Mouse (Mus musculus): Measurements from ENCODE around the gene Rps12-ps3.
A peak's percentile ranks its signal among the peaks of the same experiment; 100 is the strongest.

Rps12-ps3 gene

DNA sequence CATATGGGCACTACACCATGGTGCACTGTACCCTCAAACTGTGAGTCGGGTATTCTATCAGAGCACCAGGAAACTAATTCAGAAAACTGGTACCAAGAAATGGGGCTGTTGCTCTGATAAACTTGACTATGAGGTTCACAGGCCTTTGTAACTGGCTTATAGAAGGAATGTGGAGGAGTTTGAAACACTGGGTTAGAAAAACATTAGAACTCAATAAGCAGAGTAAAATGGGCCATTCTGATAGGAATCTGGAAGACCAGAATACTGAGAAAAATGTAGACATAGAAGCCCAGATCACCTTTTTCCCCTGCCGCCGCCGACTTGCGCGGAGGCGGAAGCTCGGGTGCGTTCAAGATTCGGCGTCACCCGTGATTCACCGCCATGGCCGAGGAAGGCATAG lies at the start of gene Rps12-ps3:
Gene Rps12-ps3 (plus strand): TSS at position 301 of the 400 bp plus-strand sequence.
- no peak for DNase-seq (ENCODE audit: low spot score)

DNA sequence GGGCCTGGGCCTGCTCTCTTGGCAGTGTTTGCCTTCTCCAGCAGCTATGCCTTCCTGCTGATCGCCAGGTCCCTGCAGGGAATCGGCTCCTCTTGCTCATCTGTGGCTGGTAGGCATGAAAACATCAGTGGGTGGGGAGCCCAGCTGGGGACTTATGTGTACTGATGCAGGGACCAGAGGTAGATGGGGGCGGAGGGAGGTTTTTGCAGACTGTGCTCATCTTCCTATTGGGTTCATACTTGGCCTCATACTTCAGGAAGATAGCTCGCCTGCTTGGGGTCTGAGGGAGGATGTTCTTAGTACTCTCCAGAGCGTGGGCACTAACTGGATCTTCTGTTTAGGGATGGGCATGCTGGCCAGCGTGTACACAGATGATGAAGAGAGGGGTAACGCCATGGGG lies 48.9 kb upstream of the Rps12-ps3 start:
- DNase-seq (ENCODE audit: low spot score), result no peak

DNA sequence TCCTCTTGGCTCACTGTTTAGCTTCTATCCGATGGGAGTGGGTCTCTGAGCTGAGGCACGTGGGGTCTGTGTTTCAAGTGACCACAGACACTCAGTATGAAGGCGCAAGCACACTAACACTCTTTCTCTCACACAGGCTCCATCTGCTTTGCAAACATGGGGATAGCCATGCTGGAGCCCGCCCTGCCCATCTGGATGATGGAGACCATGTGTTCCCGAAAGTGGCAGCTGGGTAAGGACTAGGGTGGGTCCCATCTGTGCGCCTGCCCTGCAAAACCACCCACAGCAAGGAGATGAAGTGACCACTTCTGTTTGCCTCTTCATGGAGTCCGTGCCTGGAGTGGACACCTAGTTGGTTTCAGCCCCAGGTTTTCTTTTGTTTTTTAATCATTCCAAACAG lies 45.7 kb upstream of the Rps12-ps3 start:
- DNase-seq (ENCODE audit: low spot score), result no peak

GRCm38 (mm10) chr19:59280841-59281240 lies 41.2 kb upstream of the Rps12-ps3 start:
- no peak for DNase-seq (ENCODE audit: low spot score)

- DNase-seq (ENCODE audit: low spot score), result no peak
Measured at GRCm38 (mm10) chr19:59282001-59282400, 40.1 kb upstream of the Rps12-ps3 start.

DNA sequence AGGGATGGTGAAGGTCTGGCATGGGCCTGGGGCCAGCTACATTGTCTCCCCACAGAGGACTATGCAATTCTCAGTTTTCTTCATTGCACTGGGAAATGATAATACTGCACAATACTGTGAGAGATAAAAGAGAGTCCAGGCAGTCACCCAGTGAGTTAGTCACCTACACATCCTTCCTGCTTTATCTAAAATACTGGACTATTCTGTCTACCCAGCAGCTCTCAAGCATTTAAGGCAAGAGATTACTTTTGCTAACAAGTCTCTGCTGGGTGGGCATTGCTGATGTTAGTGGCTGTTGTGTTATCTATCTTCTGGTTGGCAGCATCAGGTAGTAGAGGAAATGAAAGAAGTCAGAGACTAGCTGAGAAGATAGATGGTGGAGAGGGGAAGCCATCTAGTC lies 33.0 kb upstream of the Rps12-ps3 start:
- no peak for DNase-seq (ENCODE audit: low spot score)

DNA sequence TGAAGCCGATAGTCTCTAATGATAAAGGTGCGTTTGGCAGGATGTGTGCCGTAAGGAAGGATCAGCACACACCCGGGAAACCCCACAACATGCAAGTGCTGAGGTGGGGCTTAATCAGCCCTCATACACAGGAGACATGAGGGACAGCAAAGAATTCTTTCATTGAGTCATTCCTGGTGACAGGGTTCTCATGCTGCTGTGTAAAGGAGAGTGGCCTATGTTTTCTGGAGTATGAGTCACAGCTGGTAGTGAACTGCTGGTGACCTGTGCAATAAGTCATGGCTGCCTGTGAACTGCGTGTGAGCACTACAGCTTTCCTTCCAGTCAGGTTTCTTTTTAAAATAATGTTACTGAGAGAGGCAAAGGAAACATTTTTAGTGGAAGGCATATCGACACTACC lies 32.3 kb upstream of the Rps12-ps3 start:
- DNase-seq (ENCODE audit: low spot score), result no peak

DNA sequence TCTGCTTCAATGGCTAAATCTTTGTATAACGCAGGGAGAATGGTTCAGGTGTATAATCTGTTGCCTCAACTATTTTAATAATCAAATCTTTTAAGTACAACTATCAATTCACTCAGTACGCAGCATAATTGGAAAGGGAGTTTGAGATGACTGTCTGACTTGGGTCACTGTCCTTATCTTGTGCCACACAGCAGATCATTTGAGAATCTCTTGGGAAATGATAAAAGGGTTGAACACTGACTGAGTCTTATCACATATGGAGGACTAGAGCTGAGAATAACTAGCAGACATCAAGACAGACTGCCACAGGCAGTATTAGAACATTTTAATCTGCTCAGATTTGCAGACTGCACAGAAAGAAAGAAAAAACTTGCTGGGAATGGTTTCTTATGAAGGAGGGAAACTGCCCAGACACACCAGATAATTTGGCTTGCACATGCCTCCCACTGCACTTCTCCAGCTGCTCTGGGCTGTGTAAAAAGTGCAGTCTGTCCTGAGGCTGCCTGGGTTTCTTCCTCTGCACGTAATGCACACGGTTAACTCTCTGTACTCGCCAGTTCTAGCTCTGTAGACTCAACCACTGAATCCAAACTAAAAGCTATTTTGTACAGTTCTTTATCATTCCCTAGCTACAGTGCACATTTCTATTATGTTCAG lies 29.8 kb upstream of the Rps12-ps3 start:
- DNase-seq (ENCODE audit: low spot score), result no peak

DNA sequence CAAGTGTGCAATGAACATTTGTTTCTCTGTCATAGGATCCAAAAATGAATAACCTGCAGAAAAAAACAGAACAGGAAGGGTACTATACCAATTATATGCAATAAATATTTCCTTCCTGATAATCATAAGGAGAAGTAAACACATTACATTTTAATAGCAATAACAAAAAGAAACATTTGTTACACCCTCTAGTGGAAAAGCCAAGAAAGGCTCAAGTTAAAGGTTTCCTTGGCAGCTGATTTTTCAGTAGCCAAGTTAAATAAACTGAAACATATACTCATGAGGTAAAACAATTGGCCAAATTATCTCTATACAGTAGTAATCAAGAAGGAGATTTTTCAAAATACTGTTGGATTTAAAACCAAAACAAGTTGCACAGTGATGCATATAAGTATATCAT lies 6.8 kb upstream of the Rps12-ps3 start:
- DNase-seq (ENCODE audit: low spot score), result no peak

GRCm38 (mm10) chr19:59316571-59316970 lies 5.5 kb upstream of the Rps12-ps3 start:
- DNase-seq (ENCODE audit: low spot score), result no peak

DNA sequence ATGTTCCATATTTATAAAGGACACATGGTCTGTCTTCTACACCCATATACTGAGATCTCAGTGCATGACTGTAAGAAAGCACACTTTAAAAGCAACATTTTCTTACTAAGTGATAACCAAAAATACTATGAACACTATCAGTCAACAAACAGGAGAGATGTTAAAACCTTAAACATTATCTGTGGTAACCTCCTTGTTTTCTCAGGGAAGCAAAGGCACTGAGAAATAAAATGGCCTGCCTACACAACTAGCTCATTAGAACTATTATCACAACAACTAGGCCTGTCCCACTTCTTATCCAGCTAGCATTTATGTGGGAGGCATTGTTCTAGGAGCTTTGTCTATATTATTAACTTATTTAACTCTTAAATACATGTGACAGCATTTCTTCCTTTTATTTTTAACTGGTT lies 8.7 kb downstream of the Rps12-ps3 start:
- no peak for DNase-seq (ENCODE audit: low spot score)

- no peak for DNase-seq (ENCODE audit: low spot score)
Measured at GRCm38 (mm10) chr19:59336655-59337054, 14.6 kb downstream of the Rps12-ps3 start.

- no peak for DNase-seq (ENCODE audit: low spot score)
Measured at GRCm38 (mm10) chr19:59337872-59338681, 16.0 kb downstream of the Rps12-ps3 start.

- DNase-seq (ENCODE audit: low spot score), result no peak
Measured at GRCm38 (mm10) chr19:59339908-59340307, 17.8 kb downstream of the Rps12-ps3 start.

DNA sequence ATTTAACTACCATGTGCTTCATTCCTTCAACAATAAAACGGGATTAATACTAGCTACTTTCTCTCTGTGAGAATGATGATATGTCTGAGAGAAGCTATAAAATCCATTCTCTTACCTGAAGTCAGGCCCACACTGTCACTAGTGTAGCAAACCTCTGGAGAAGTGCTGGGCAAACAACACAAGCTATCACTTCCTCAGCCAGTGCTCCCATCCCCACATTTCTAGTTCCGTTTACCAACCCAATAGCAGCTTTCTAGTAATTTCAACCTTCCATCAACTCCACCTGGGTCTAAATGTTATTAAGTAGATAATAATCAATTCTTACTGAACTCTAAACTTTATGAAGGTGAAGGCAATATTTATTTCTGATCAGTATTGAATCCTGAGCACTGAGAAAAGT lies 20.9 kb downstream of the Rps12-ps3 start:
- DNase-seq (ENCODE audit: low spot score), result no peak

DNA sequence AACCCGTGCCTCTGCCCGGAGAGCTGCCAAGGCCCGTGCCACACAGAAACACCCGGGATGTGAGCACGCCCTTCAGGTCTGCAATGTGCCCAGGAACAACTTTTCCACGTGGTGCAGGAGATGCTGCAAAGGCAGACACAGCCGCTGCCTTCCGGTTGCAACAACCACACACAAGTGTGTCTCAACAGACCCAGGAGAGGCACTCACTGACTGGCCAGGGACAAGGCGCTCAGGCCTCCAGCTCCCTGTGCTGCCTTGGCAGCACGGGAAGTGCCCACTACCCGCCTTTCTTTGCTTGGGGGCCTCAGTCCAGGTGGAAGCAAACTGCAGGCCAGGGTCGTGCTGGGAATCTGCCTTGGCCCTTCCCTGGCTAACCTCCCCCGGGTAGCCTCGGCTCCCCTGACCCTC lies 22.2 kb downstream of the Rps12-ps3 start:
- no peak for DNase-seq (ENCODE audit: low spot score)

DNA sequence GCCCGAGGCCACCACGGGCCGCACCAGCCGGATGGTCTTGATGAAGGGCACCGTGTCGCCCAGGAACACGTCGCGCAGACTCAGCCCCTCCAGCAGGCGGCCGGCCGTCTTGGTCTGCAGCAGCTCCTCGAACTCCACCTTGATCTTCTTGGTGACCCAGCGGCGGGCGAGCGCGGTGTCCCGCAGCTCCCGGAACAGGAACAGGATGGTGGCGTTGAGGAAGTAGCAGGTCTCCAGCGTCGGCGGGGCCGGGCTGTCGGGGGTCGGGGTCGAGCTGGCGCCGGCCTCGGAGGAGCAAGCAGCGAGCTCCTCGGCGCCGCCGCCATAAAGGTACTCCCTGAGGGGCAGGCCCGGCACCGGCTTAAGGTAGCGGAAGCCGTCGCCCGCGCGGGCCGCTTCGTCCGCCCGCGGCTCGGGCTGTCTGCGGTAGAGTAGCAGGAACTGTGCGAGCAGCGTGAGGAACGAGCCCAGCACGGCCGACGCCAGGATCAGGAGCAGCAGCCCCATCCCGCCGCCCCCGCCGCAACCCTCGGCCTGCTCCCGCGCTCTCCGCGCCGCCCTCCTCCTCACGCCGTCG lies 23.1 kb downstream of the Rps12-ps3 start:
- DNase-seq (ENCODE audit: low spot score), result peak; percentile 66

DNA sequence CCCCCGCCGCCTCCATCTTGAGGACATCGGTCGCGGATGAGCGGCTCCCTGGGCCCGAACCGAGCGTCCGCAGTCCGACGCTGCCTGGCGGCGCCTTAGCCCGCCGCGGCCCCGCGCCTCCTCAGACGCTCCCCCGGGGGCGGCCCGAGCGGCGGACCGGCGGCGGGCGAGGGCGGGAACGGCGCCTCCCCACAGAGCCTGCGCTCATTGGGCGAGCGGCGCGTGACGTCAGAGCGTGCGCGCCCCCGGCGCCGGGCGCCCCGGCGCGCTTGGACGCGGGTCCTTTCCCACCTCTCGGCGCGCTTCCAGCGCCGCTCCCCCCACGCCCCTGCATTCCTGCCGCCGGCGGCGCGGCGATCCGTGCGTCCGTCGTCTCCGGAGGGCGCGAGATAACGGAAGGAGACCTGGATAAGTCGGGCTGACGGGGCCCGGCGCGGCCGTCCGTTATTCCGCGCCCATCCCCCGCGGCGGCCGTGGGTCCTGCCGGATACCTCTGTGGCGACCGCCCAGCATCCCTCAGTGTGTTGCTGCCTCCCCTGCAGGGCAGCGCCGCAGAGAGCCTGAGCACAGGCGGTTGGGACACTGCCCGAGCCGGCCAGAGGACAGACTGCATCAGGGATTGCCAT lies 23.7 kb downstream of the Rps12-ps3 start, which contains the start of gene Pdzd8:
Gene Pdzd8 (minus strand): TSS at position 123 of the 626 bp plus-strand sequence.
- DNase-seq (ENCODE audit: low spot score), result peak; percentile 88

DNA sequence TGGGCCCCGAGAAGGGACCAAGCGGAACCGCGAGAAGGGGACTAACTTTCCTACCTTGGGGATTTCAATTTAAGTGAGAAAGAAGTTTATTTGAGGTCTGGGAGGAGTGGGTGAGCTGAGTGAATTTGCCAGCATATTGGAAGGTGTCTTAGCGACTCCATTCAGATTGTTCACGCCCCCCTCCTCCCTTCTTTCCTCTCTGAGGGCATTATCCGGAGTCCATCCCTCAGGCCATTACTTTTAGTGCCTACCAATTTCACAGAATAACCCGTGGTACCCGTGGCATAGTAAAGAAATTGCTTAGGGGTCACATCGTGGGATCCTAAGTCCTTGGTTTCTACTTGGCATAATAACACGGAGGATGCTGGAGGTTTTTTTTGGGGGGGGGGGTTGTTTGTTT lies 24.2 kb downstream of the Rps12-ps3 start:
- DNase-seq (ENCODE audit: low spot score), result no peak

DNA sequence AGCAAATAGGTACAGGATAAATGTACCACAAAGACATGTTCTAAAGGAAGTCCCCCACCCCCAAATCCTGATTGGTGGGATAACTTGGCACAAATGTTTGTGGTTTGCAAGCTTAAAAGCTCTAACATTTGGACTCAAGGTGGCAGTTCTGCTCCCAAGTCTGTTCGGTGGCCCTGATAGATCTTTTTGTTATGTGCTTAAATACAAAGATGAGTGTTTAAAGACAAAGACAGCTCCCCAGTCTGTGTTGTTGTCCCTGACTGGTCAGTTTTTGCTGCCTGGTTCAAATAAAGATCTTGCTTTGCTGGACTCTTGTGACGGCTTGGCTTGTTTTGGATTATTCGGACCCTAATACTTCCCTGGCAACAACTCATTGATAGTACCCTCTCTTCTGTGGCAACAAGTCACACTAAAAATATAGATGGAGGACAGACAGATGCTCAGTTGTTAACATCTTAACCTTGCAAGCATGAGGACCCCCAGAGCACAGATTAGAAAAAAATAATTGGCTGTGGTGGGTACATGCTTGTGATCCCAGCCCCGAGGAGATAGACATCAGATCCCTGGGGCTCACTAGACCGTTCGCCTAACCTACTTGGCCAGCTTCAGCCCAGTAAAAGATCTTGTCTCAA lies 27.4 kb downstream of the Rps12-ps3 start:
- no peak for DNase-seq (ENCODE audit: low spot score)

DNA sequence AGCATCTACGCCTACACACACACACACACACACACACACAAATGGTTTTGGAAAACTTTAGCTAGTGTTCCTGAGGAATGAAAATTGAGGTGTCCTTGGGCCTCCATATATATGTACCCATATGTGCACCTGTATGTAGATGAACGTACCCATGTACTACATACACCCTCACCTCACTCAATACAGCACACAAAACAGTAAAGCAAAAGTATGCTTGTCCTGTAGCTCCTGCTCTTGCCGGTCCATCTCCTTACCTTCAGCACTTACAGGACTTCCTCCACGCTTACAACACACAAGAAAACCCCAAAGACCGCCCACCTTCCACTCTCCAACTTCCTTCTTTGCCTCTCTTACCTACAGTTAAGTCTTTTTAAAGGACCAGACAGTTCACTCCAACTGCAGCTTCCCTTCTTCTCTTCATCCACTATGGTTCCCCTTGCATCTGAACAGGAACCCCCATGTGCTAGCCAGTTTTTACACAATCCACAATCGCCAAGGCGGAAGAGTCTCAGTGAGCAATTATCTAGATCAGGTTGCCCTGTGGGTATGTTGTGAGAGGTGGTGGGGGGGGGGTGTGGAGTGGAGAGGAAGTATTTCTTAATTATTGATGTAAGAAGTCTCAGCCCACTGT lies 28.3 kb downstream of the Rps12-ps3 start:
- no peak for DNase-seq (ENCODE audit: low spot score)
